ENCODE assay signal across 20 mouse cellular contexts in genomic region chr5:15966888-15967287, GRCm38 (mm10). TPM values are rescaled to one million over a fixed set of nuclear protein-coding genes. Genes with fewer than 3 reads are reported as not detected.
DNase-seq lines count a peak whose midpoint lies in the region; ATAC-seq and TF ChIP-seq lines count a peak whose summit lies in the region.
"Had no signal": no experiment of that assay in that cellular context is flagged by ENCODE, and none has a peak within 500 bp of the region (broad histone marks: within the 10 kb centered on the region; RNA-seq: fewer than 3 reads in every experiment).

No protein-coding gene starts in this region.

- H3K27ac ChIP-seq in gastrocnemius, adult 2 months: peak overlapping the region; percentile 92
- H3K27ac ChIP-seq in heart, embryonic 16.5 days (ENCODE audit: low read length): peak overlapping the region; percentile 97
- H3K27ac ChIP-seq: hindbrain, embryonic 14.5 days; midbrain, embryonic 10.5 days had no signal

- intact Hi-C loops in gastrocnemius, adult 2 months (cut with DNase I): no loop called here
- intact Hi-C loops in gastrocnemius, postnatal 14 days (cut with DNase I; ENCODE audit: low total_unique reads): no loop called here

- peak; percentile 88 for ATAC-seq in heart, embryonic 16.5 days (replicated peaks; ENCODE audit: extremely low read depth, insufficient read depth, low FRiP score)
- no peak for ATAC-seq in inflammation-experienced regulatory T-cells, adult 6 months
- ATAC-seq: activated CD4-positive, CD25-positive, alpha-beta regulatory T cell, adult 4 months; forebrain, embryonic 16.5 days had no signal

- peaks cover 21% of the 10 kb centered on the region for H3K4me1 ChIP-seq in heart, embryonic 16.5 days (ENCODE audit: control insufficient read depth, insufficient read depth, low read length)
- H3K4me1 ChIP-seq: midbrain, embryonic 10.5 days had no signal

- DNase-seq in gastrocnemius, adult 2 months: no peak
- no peak for DNase-seq in gastrocnemius, postnatal 14 days
- DNase-seq in NIH3T3 (ENCODE audit: low read depth): peak; percentile 33
- DNase-seq in heart, adult 8-10 months (ENCODE audit: low spot score): peak; percentile 42
- DNase-seq in adrenal gland, postnatal 14 days: no peak
- no peak for DNase-seq in adrenal gland, adult 8-10 months
- DNase-seq: B cell, adult 2 months; cerebellum, postnatal 14 days; kidney, adult 18-20 months; kidney, postnatal 25 days; lung, adult 18-20 months; lung, postnatal 36 days; thymus, postnatal 36 days had no signal

- peak overlapping the region; percentile 60; the same call in 1 of the 2 replicates for H3K9ac ChIP-seq in heart, embryonic 16.5 days (ENCODE audit: low read length)
- H3K9ac ChIP-seq: hindbrain, embryonic 14.5 days had no signal

- H3K4me3 ChIP-seq in gastrocnemius, adult 2 months: no peak overlapping the region
- H3K4me3 ChIP-seq in heart, embryonic 16.5 days (ENCODE audit: low read length): no peak overlapping the region
- H3K4me3 ChIP-seq: erythroblast, embryonic 14.5 days; midbrain, embryonic 10.5 days had no signal

- no peaks in the 10 kb centered on the region for H3K27me3 ChIP-seq in heart, embryonic 16.5 days (ENCODE audit: control insufficient read depth, insufficient read depth, low read length)

- peak overlapping the region; percentile 50 for H3K4me2 ChIP-seq in heart, embryonic 16.5 days (ENCODE audit: low read depth, low read length)
- H3K4me2 ChIP-seq: hindbrain, embryonic 14.5 days had no signal

- no peaks in the 10 kb centered on the region for H3K36me3 ChIP-seq in heart, embryonic 16.5 days (ENCODE audit: control insufficient read depth, insufficient read depth)
- H3K36me3 ChIP-seq: midbrain, embryonic 10.5 days had no signal

- no peak for TF ChIP-seq CTCF in gastrocnemius, adult 2 months (IDR thresholded peaks at IDR 0.05)

- no peaks in the 10 kb centered on the region for H3K9me3 ChIP-seq in heart, embryonic 16.5 days (replicated peaks; ENCODE audit: control insufficient read depth, low read length)
- H3K9me3 ChIP-seq: midbrain, embryonic 10.5 days had no signal

RNA-seq across cellular contexts. Expression of gene Cacna2d1, which starts 32.4 kb away (rescaled TPM):
- total RNA-seq in gastrocnemius, adult 2 months (2021): 100 to 1,000 TPM; 254 to 283 TPM
- total RNA-seq in gastrocnemius, postnatal 14 days (2021): 100 to 1,000 TPM; 294 TPM
- 100 to 1,000 TPM in 1 of 4 experiments, 10 to 100 TPM in 3; 80.2 to 106 (median 94.4) TPM for total RNA-seq in heart, adult 8-10 months (2022)
- polyA plus RNA-seq in heart, embryonic 16.5 days (2015; fragmentation: Nextera tagmentation; extraction: Ambion mirVana): 14.9 and 15.2 TPM in 2 replicates
- total RNA-seq in adrenal gland, postnatal 14 days (2021): 72.8 and 73.3 TPM in 2 replicates
- not detected for polyA plus RNA-seq in inflammation-experienced regulatory T-cells, adult 6 months (2017; shearing (Covaris generic))
- total RNA-seq in adrenal gland, adult 8-10 months (2022): 100 to 1,000 TPM; 114 to 218 (median 141) TPM
- polyA plus RNA-seq: erythroblast, embryonic 14.5 days had no signal

Comparison
In these comparisons a context has a peak if more than half of its experiments do, and no peak if none do; other contexts are left out.
1. DNase-seq: peak in NIH3T3 (single experiment) and heart, adult 8-10 months (single experiment); none in gastrocnemius, adult 2 months (single experiment), gastrocnemius, postnatal 14 days (single experiment), adrenal gland, postnatal 14 days (single experiment) and adrenal gland, adult 8-10 months (single experiment).